Mouse (Mus musculus) kidney, adult 2 months (tissue): ENCODE results near the gene Inpp4a.

Source experiments
- CTCF ChIP-seq: fragments of 200-500 bp; conservative IDR thresholded peaks from 2 replicates; pipeline ENCODE4 v1.5.1; 2011; ENCODE audit warnings: low read depth, mild to moderate bottlenecking, control low read depth, low read length, moderate library complexity, mixed read lengths; ENCODE audit not compliant: insufficient read depth, insufficient read length
- POLR2A ChIP-seq: fragments of 200-500 bp; IDR thresholded peaks from one replicate; pipeline ENCODE4 v1.6.1; 2011; ENCODE audit warnings: low read depth, low read length, control low read depth

DNA sequence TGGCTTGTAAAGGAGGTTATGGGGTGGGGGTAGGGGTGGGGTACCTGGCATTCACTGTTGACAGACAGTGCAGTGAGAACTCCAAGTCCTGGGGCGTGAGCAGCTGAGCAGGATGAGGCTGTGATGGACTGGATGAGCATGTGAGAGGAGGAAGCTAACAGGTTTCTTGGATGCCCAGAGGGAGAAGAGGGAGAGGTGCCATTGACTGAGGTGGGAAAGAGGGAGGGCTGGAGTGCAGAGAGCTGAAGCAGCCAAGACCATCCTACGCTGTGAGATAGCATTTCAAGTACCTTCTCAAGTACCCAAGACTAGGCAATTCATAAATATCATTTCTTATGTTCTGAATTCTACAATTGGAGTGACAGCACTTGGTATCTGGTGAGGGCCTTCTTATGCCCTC is 52.3 kb downstream of the Inpp4a start:
- TF ChIP-seq CTCF (no peak), POLR2A (no peak)
